Mouse (Mus musculus) heart, postnatal 0 days (tissue): ENCODE measurements around the gene Pkp4.

ENCODE experiments used
- CTCF ChIP-seq: IDR thresholded peaks from 2 replicates; pipeline ENCODE4 v1.5.1; 2016; ENCODE audit warnings: antibody characterized with exemption, control low read depth, low read depth
- EP300 ChIP-seq: IDR thresholded peaks from 2 replicates; pipeline ENCODE4 v1.6.1; 2016; ENCODE audit warnings: antibody characterized with exemption, low read depth

- TF ChIP-seq CTCF (no peak), EP300 (no peak)
Measured at GRCm38 (mm10) chr2:59170208-59170589, 9.5 kb downstream of the Pkp4 start.
